Mouse (Mus musculus): ENCODE results near the gene Hdx. TPM values are rescaled to one million over a fixed set of nuclear protein-coding genes. Genes with fewer than 3 reads are reported as not detected.

Gene Hdx
- not detected in 2 replicates for total RNA-seq (2015; ENCODE audit: low replicate concordance)
- not detected in 2 replicates for total RNA-seq (2017; ENCODE audit: low replicate concordance)

- ATAC-seq (replicated peaks; ENCODE audit: low FRiP score, poor library complexity, severe bottlenecking) = no peak
Measured at GRCm38 (mm10) chrX:111696356-111697282, at the start of gene Hdx. Gene Hdx, minus strand, starts transcription at chrX:111697079.

- ATAC-seq (replicated peaks; ENCODE audit: low FRiP score, poor library complexity, severe bottlenecking) = no peak
Measured at GRCm38 (mm10) chrX:111685665-111686064, 11.2 kb downstream of the Hdx start.

GRCm38 (mm10) chrX:111671685-111672084 lies 25.2 kb downstream of the Hdx start:
- no peak for ATAC-seq (replicated peaks; ENCODE audit: low FRiP score, poor library complexity, severe bottlenecking)

- no peak for ATAC-seq (replicated peaks; ENCODE audit: low FRiP score, poor library complexity, severe bottlenecking)
Measured at GRCm38 (mm10) chrX:111660381-111660780, 36.5 kb downstream of the Hdx start.

- no peak for ATAC-seq (replicated peaks; ENCODE audit: low FRiP score, poor library complexity, severe bottlenecking)
Measured at GRCm38 (mm10) chrX:111658671-111659070, 38.2 kb downstream of the Hdx start.

- no peak for ATAC-seq (replicated peaks; ENCODE audit: low FRiP score, poor library complexity, severe bottlenecking)
Measured at GRCm38 (mm10) chrX:111644945-111645344, 51.9 kb downstream of the Hdx start.

GRCm38 (mm10) chrX:111640616-111641015 lies 56.3 kb downstream of the Hdx start:
- ATAC-seq (replicated peaks; ENCODE audit: low FRiP score, poor library complexity, severe bottlenecking) = no peak

- no peak for ATAC-seq (replicated peaks; ENCODE audit: low FRiP score, poor library complexity, severe bottlenecking)
Measured at GRCm38 (mm10) chrX:111597631-111598161, 99.2 kb downstream of the Hdx start.

- no peak for ATAC-seq (replicated peaks; ENCODE audit: low FRiP score, poor library complexity, severe bottlenecking)
Measured at GRCm38 (mm10) chrX:111587616-111588015, 109.3 kb downstream of the Hdx start.

- no peak for ATAC-seq (replicated peaks; ENCODE audit: low FRiP score, poor library complexity, severe bottlenecking)
Measured at GRCm38 (mm10) chrX:111577044-111577443, 119.8 kb downstream of the Hdx start.

- no peak for ATAC-seq (replicated peaks; ENCODE audit: low FRiP score, poor library complexity, severe bottlenecking)
Measured at GRCm38 (mm10) chrX:111537859-111538258, 159.0 kb downstream of the Hdx start, which contains the start of gene Rps6ka6. Gene Rps6ka6, minus strand, starts transcription at chrX:111537959.

Other genes with a start within 250 kb of the Hdx start
- not detected in 2 replicates for gene Rps6ka6, start 159.1 kb downstream of the Hdx start, total RNA-seq (2015; ENCODE audit: low replicate concordance)
- gene Rps6ka6, start 159.1 kb downstream of the Hdx start, total RNA-seq (2017; ENCODE audit: low replicate concordance) = not detected in 2 replicates
- not detected in 2 replicates for gene Gm45194, start 194.3 kb upstream of the Hdx start, total RNA-seq (2015; ENCODE audit: low replicate concordance)
- not detected in 2 replicates for gene Gm45194, start 194.3 kb upstream of the Hdx start, total RNA-seq (2017; ENCODE audit: low replicate concordance)